Mouse (Mus musculus): Measurements from ENCODE around the gene Slc16a3. TPM values are rescaled to one million over a fixed set of nuclear protein-coding genes. Genes with fewer than 3 reads are reported as not detected.

The Slc16a3 gene
- polyA plus RNA-seq, 1 experiment from 2014 or later = 8.4 TPM

GRCm38 (mm10) chr11:120928468-120928867, 19.8 kb upstream of the Slc16a3 start:
- Histone ChIP-seq H3K36me3 (replicated peaks) (no peaks in the 10 kb centered on the region), H3K27ac (no peak overlapping the region), H3K4me1 (peaks cover 18% of the 10 kb centered on the region), H3K9me3 (no peaks in the 10 kb centered on the region), H3K27me3 (replicated peaks) (no peaks in the 10 kb centered on the region), H3K4me3 (no peak overlapping the region), H3K4me2 (no peak overlapping the region), H3K9ac (no peak overlapping the region)
- ATAC-seq (replicated peaks) = no peak
- WGBS = 95% methylated on average over 4 of the region's 4 CpGs

- no peaks in the 10 kb centered on the region for H3K9me3 ChIP-seq
- peaks cover 18% of the 10 kb centered on the region for H3K4me1 ChIP-seq
- no peaks in the 10 kb centered on the region for H3K36me3 ChIP-seq (replicated peaks)
- H3K27ac ChIP-seq = no peak overlapping the region
- H3K9ac ChIP-seq = no peak overlapping the region
- H3K4me2 ChIP-seq = no peak overlapping the region
- no peaks in the 10 kb centered on the region for H3K27me3 ChIP-seq (replicated peaks)
- 0 out of 2 replicates have a peak overlapping the region, but pooled peaks have one; percentile 65 for H3K4me3 ChIP-seq
- no peak for ATAC-seq (replicated peaks)
- 93% methylated on average over 4 of the region's 4 CpGs for WGBS
These were observed 16.8 kb upstream of the Slc16a3 start for GRCm38 (mm10) chr11:120931479-120931878.

- H3K27ac ChIP-seq = peak within 1 kb of the TSS; percentile 53
- H3K4me2 ChIP-seq = peak within 1 kb of the TSS; percentile 82
- WGBS = 9% methylated on average over 44 of the region's 44 CpGs
These were observed 15.5 kb upstream of the Slc16a3 start, which contains the start of gene Ccdc57 for GRCm38 (mm10) chr11:120932564-120933398. TSS of gene Ccdc57 (minus strand) at chr11:120932872.

GRCm38 (mm10) chr11:120937976-120938375, 10.3 kb upstream of the Slc16a3 start:
- no peak overlapping the region for H3K4me3 ChIP-seq
- no peaks in the 10 kb centered on the region for H3K27me3 ChIP-seq (replicated peaks)
- H3K27ac ChIP-seq = no peak overlapping the region
- peaks cover 3% of the 10 kb centered on the region; the same call in 1 of the 2 replicates for H3K4me1 ChIP-seq
- no peak for ATAC-seq (replicated peaks)
- H3K9me3 ChIP-seq = no peaks in the 10 kb centered on the region
- WGBS = 100% methylated on average over 1 of the region's 1 CpGs
- H3K9ac ChIP-seq = no peak overlapping the region
- no peaks in the 10 kb centered on the region for H3K36me3 ChIP-seq (replicated peaks)
- H3K4me2 ChIP-seq = no peak overlapping the region

More at GRCm38 (mm10) chr11:120932564-120933398, 15.5 kb upstream of the Slc16a3 start, which contains the start of gene Ccdc57:
- peak; percentile 94 for ATAC-seq (replicated peaks)
- Histone ChIP-seq H3K9me3 (no peaks in the 10 kb centered on the region), H3K4me1 (peaks cover 18% of the 10 kb centered on the region), H3K9ac (peak within 1 kb of the TSS; percentile 60), H3K4me3 (peak within 1 kb of the TSS; percentile 65), H3K36me3 (replicated peaks) (no peaks in the 10 kb centered on the region), H3K27me3 (replicated peaks) (no peaks in the 10 kb centered on the region)

GRCm38 (mm10) chr11:120938795-120939194, 9.5 kb upstream of the Slc16a3 start:
- no peaks in the 10 kb centered on the region for H3K36me3 ChIP-seq (replicated peaks)
- H3K4me3 ChIP-seq = no peak overlapping the region
- no peaks in the 10 kb centered on the region for H3K9me3 ChIP-seq
- no peaks in the 10 kb centered on the region for H3K4me1 ChIP-seq
- no peak for ATAC-seq (replicated peaks)
- 53% methylated on average over 4 of the region's 4 CpGs for WGBS
- no peak overlapping the region for H3K27ac ChIP-seq
- H3K27me3 ChIP-seq (replicated peaks) = no peaks in the 10 kb centered on the region
- no peak overlapping the region for H3K9ac ChIP-seq
- no peak overlapping the region for H3K4me2 ChIP-seq

GRCm38 (mm10) chr11:120939712-120940341, 8.5 kb upstream of the Slc16a3 start:
- 61% methylated on average over 6 of the region's 6 CpGs for WGBS
- no peak overlapping the region for H3K4me3 ChIP-seq
- H3K27ac ChIP-seq = no peak overlapping the region
- H3K9ac ChIP-seq = no peak overlapping the region
- ATAC-seq (replicated peaks) = no peak
- no peak overlapping the region for H3K4me2 ChIP-seq
- H3K9me3 ChIP-seq = no peaks in the 10 kb centered on the region
- H3K36me3 ChIP-seq (replicated peaks) = no peaks in the 10 kb centered on the region
- no peaks in the 10 kb centered on the region for H3K27me3 ChIP-seq (replicated peaks)
- H3K4me1 ChIP-seq = no peaks in the 10 kb centered on the region

GRCm38 (mm10) chr11:120940959-120941358, 7.3 kb upstream of the Slc16a3 start:
- ATAC-seq (replicated peaks) = no peak
- no peaks in the 10 kb centered on the region for H3K4me1 ChIP-seq
- no peak overlapping the region for H3K9ac ChIP-seq
- no peak overlapping the region for H3K4me3 ChIP-seq
- no peak overlapping the region for H3K4me2 ChIP-seq
- H3K27me3 ChIP-seq (replicated peaks) = no peaks in the 10 kb centered on the region
- H3K27ac ChIP-seq = no peak overlapping the region
- 90% methylated on average over 6 of the region's 6 CpGs for WGBS
- no peaks in the 10 kb centered on the region for H3K36me3 ChIP-seq (replicated peaks)
- H3K9me3 ChIP-seq = no peaks in the 10 kb centered on the region

GRCm38 (mm10) chr11:120945266-120945665, 3.0 kb upstream of the Slc16a3 start:
- ATAC-seq (replicated peaks) = no peak
- peaks cover 8% of the 10 kb centered on the region for H3K4me1 ChIP-seq

GRCm38 (mm10) chr11:120945926-120946325, 2.4 kb upstream of the Slc16a3 start:
- Histone ChIP-seq H3K9me3 (no peaks in the 10 kb centered on the region), H3K27ac (no peak overlapping the region), H3K4me2 (no peak overlapping the region), H3K27me3 (replicated peaks) (peaks cover 31% of the 10 kb centered on the region), H3K4me1 (peaks cover 15% of the 10 kb centered on the region), H3K9ac (no peak overlapping the region), H3K4me3 (no peak overlapping the region), H3K36me3 (replicated peaks) (no peaks in the 10 kb centered on the region)
- 94% methylated on average over 5 of the region's 5 CpGs for WGBS
- no peak for ATAC-seq (replicated peaks)

More at GRCm38 (mm10) chr11:120945266-120945665, 3.0 kb upstream of the Slc16a3 start:
- H3K4me3 ChIP-seq = no peak overlapping the region
- WGBS = 88% methylated on average over 7 of the region's 7 CpGs
- no peaks in the 10 kb centered on the region for H3K9me3 ChIP-seq
- no peaks in the 10 kb centered on the region for H3K36me3 ChIP-seq (replicated peaks)
- no peak overlapping the region for H3K9ac ChIP-seq
- H3K27ac ChIP-seq = no peak overlapping the region
- H3K27me3 ChIP-seq (replicated peaks) = peaks cover 27% of the 10 kb centered on the region
- no peak overlapping the region for H3K4me2 ChIP-seq

GRCm38 (mm10) chr11:120948861-120949851, 876 bp downstream of the Slc16a3 start:
- 1% methylated on average over 75 of the region's 75 CpGs for WGBS
- H3K27me3 ChIP-seq (replicated peaks) = peaks cover 31% of the 10 kb centered on the region
- H3K4me2 ChIP-seq = peak overlapping the region; percentile 68

GRCm38 (mm10) chr11:120949863-120950262, 1.6 kb downstream of the Slc16a3 start:
- H3K36me3 ChIP-seq (replicated peaks) = no peaks in the 10 kb centered on the region
- H3K27ac ChIP-seq = no peak overlapping the region
- 15% methylated on average over 10 of the region's 10 CpGs for WGBS
- H3K4me2 ChIP-seq = peak overlapping the region; percentile 68
- H3K4me1 ChIP-seq = peaks cover 21% of the 10 kb centered on the region
- peaks cover 31% of the 10 kb centered on the region for H3K27me3 ChIP-seq (replicated peaks)
- H3K9ac ChIP-seq = no peak overlapping the region
- ATAC-seq (replicated peaks) = no peak
- H3K4me3 ChIP-seq = peak overlapping the region; percentile 38; the same call in 1 of the 2 replicates
- no peaks in the 10 kb centered on the region for H3K9me3 ChIP-seq

More at GRCm38 (mm10) chr11:120948861-120949851, 876 bp downstream of the Slc16a3 start:
- H3K9me3 ChIP-seq = no peaks in the 10 kb centered on the region
- H3K36me3 ChIP-seq (replicated peaks) = no peaks in the 10 kb centered on the region
- H3K4me1 ChIP-seq = peaks cover 21% of the 10 kb centered on the region
- no peak overlapping the region for H3K27ac ChIP-seq
- no peak overlapping the region for H3K9ac ChIP-seq
- peak overlapping the region; percentile 38 for H3K4me3 ChIP-seq
- no peak for ATAC-seq (replicated peaks)

All from midbrain, embryonic 15.5 days (tissue).